Mouse (Mus musculus) T-helper 17 cell (primary cell): ENCODE data around the gene Tcl1b1.
"Not testable (repeated sequence)": the region's sequence is repeated elsewhere in the genome, so short reads cannot be mapped to it uniquely, and the experiment has no call there.

Experiments
- in situ Hi-C, 2 experiments: fragments of 300-600 bp; cut with MboI, MseI; formaldehyde crosslinking; loops; 1 replicate in 1 of 2; 2 replicates in 1 of 2; pipeline ENCODE4 v1.15.1; 2025; ENCODE audit warnings: high pct_unique_total_duplicates in 2 of 2

Gene Tcl1b1

DNA sequence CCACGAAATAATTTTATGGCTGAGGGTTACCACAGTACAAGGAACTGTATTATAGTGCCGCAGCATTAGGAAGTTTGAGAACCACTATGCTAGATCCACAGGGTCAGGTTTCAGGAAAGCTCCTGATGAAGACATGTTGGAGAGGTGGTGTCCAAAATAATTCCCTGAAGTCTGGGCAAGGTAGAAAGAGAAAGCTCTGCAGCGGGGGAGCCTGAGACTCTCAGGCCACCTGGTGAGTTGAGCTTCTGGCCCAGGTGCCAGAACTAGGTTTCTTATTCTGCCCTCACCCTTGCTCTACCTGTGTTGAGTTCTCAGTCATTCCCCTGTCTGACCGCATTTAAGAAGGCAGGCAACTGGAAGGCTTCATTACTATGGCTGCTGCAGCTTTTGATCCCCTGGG, at the start of gene Tcl1b1:
Gene Tcl1b1, plus strand, starts transcription at position 301 of the 400 bp plus-strand sequence.
- in situ Hi-C loops, result no loop called here

DNA sequence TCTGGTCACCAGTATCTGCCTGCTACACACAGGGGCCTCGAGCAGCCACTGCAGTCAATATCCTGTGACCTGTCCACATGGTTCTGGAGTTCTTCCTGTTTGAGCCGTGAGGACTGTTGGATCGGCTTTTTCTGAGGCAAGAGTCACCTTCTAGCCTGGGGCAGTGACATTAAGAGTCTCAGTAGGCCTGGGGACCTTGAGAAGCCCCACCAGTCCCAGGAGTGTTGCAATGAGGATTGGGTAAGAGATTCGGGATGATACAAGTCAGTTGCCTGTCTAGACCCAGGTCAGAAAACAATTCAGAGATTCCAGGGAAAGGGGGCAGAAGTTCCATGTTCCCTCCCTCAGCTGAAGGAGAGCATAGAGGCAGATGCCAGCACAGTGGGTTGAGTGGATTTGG, 49.7 kb upstream of the Tcl1b1 start:
- in situ Hi-C loops, result no loop called here

DNA sequence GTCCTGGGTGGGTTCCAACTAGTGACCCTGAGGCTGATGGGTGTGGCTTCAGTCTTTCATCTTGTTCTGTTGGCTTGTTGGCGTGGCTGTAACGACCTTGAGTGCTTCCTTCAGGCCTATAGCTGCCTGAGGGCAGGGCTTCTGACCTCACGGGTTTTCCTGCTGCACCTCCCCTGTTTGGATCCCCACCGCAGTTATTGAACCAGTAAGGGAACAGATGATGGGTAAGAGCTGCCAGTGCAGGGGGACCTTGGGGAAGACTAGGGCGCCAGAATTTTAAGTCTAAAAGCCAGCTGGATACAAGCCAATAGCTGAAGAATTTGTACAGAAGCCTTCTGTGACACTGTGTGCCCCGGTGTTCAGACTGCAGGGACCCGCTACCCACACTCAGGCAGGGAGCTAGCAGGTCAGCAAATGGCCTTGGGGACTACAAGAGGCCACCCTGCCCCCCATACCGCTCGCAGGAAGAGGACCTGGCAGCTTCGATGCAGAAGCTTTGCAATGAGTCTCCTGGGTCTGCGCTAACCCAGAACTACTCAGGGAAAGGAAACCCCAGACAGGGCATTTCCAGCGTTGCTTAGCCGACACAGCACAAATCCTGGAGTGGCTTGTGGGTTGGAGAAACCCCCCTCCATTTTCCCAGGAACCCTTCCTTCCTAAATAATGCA, 47.0 kb upstream of the Tcl1b1 start:
- in situ Hi-C loops, result no loop called here

GRCm38 (mm10) chr12:105116648-105117047, 42.8 kb upstream of the Tcl1b1 start:
- in situ Hi-C loops, result no loop called here

- in situ Hi-C loops, result no loop called here
These were observed 34.1 kb upstream of the Tcl1b1 start for GRCm38 (mm10) chr12:105125362-105125761.

DNA sequence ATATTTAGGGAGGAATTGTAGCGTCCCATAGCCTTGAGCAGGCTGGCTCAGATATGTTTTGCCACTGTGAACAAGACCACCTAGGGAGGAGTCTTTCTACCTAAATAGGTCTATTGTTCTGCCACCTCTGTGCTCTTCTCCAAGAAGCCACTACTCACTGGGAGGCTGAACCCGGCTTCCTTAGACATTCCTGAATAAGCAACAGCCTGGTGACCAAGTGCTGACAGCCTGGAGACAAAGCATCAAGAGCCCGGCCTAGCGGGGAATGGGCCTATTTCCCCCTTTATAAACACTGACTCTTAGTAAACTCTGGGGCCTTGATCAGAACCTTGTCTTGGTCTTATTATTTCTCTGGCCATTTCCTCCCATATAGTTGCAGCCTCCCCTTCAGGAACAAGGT, 33.0 kb upstream of the Tcl1b1 start:
- in situ Hi-C loops, result no loop called here

DNA sequence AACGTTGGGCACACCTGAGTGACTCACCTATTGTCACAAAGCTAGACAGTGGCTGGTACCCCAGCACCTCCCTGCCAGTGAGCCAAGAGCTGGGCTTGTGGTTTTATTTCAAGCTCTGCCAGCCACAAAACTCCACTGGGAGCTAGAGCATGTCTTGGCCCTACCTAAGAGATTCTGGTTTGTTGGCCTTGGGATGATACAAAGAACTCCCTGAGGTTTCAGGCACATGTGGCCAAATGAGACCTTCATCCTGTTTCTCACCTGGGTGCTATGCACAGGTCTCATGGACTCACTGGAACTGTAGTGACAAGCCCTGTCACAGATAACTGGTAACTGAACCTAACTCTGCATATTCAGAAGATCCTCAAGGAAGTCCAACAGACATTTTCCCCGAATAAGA, 31.9 kb upstream of the Tcl1b1 start:
- in situ Hi-C loops, result no loop called here

DNA sequence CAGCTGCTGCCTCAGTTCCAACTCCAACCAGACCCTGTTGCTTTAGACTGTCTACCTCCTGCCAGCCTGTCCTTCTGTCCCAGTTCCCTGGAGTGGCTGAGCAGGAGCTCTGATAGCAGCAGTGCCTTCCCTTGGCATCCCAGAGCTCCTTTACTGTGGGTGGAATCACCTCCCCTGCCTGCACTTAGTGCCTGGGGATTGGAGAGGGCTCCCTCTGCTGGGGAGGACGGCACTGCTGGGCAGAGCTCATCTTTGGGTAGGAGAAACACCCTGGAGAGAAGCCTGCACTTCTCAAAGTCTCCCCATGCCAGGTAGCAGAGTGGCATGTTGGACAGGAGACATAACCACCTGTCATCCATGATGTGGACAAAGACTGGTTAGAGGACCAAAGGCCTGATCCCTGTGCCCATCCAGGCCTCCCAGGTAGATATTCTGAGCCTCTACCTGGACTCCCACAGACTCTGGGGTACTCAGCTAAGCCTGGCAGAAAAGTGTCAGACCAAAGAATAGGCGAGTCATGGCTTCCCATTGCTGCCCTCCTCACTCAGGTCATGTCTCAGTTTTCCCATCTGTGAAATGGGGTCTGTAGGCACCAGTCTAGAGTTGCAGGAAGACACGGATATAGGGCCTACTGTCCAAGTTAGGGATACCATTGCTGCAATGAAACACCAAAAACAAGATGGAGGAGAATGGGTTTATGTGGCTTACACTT, 29.8 kb upstream of the Tcl1b1 start:
- in situ Hi-C loops, result not testable (repeated sequence)

GRCm38 (mm10) chr12:105134167-105134566, 25.3 kb upstream of the Tcl1b1 start:
- in situ Hi-C loops, result not testable (repeated sequence)

DNA sequence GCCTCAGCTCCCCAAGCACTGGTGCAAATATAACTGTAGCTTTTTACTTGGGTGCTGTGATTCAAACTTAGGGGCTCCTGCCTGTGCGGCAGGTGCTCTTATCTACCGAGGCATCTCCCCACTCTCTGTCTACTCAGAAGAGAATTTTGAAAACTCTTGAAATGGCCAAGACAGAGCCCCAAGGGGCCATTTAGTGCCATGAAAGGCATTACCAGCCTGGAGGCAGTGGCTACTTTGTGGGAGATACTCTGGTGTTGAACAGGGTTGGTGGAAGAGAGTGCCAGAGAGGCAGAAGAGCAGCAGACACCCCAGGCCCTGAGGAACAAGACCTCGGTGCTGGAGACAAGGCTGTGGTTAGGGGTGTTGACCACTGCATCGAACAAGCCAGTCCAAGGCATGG, 24.7 kb upstream of the Tcl1b1 start:
- in situ Hi-C loops, result not testable (repeated sequence)

- in situ Hi-C loops, result not testable (repeated sequence)
These were observed 21.8 kb upstream of the Tcl1b1 start for GRCm38 (mm10) chr12:105137729-105138128.

DNA sequence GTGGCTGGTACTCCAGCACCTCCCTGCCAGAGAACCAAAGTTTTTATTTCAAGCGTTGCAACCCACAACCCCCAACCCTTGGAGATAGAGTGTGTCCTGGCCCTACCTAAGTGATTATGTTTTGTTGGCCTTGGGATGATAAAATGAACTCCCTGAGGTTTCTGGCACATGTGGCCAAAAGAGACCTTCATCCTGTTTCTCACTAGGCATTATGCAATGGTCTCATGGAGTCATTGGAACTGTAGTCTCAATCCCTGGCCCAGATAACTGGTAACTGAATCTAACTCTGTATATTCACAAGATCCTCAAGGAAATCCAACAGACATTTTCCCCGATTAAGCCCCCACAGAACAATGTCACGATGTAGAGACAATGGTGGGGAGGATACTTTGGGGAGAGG, 16.4 kb upstream of the Tcl1b1 start:
- in situ Hi-C loops, result no loop called here

GRCm38 (mm10) chr12:105144928-105145327, 14.6 kb upstream of the Tcl1b1 start:
- in situ Hi-C loops, result not testable (repeated sequence)

DNA sequence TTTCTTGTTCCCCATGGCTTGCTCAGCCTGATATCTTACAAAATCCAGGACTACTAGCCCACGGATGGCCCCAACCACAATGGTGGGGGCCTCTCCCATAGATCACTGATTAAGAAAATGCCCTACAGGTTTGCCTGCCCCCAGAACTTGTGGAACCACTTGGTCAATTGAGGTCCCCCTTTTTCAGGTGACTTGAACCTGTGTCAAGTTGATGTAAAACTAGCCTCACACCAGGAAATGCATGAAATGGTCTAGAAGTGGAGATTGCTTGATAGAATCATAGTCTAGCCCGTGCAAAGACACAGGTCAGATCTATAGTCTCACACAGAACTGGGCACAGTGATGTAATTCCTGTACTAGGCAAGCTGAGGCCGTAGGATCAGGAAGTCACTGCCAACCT, 13.8 kb upstream of the Tcl1b1 start, which contains the start of gene Tcl1b2:
Gene Tcl1b2, plus strand, starts transcription at position 301 of the 400 bp plus-strand sequence.
- in situ Hi-C loops, result no loop called here

DNA sequence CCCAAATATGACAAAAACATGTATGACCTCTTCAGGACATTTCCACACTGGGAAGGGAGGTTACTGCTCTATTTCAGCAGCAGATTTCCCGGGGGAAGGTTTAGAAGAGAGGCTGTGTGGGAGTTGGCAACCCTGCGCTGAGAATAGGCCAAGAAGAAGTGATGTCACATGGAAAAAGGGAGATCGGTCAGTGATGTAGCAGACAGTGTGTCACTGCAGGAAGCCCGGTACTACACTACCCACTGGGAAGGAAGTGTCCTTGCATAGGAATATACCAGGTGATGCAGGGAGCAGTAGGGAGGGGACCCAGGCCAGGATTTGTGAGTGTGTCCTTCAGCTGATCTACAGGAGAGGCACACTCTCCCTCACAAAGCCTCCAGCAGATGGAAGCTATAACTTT, 4.2 kb upstream of the Tcl1b1 start:
- in situ Hi-C loops, result not testable (repeated sequence)

GRCm38 (mm10) chr12:105158842-105159241, 648 bp upstream of the Tcl1b1 start:
- in situ Hi-C loops, result no loop called here

GRCm38 (mm10) chr12:105166734-105167133, 7.2 kb downstream of the Tcl1b1 start:
- in situ Hi-C loops, result no loop called here

- in situ Hi-C loops, result no loop called here
These were observed 13.9 kb downstream of the Tcl1b1 start for GRCm38 (mm10) chr12:105173366-105173765.

DNA sequence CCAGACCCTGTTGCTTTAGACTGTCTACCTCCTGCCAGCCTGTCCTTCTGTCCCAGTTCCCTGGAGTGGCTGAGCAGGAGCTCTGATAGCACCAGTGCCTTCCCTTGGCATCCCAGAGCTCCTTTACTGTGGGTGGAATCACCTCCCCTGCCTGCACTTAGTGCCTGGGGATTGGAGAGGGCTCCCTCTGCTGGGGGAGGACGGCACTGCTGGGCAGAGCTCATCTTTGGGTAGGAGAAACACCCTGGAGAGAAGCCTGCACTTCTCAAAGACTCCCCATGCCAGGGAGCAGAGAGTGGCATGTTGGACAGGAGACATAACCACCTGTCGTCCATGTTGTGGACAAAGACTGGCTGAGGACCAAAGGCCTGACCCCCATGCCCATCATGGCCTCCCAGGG, 14.8 kb downstream of the Tcl1b1 start:
- in situ Hi-C loops, result not testable (repeated sequence)

DNA sequence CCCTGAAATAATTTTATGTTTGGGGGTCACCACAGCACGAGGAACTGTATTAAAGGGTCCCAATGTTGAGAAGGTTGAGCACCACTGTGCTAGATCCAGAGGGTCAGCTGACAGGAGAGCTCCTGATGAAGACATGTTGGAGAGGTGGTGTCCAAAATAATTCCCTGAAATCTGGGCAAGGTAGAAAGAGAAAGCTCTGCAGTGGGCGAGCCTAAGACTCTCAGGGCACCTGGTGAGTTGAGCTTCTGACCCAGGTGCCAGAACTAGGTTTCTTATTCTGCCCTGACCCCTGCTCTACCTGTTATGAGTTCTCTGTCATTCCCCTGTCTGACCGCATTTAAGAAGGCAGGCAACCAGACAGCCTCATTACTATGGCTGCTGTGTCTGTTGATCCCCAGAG, 16.6 kb downstream of the Tcl1b1 start, which contains the start of gene Tcl1b5:
Gene Tcl1b5, plus strand, starts transcription at position 301 of the 400 bp plus-strand sequence.
- in situ Hi-C loops, result not testable (repeated sequence)

DNA sequence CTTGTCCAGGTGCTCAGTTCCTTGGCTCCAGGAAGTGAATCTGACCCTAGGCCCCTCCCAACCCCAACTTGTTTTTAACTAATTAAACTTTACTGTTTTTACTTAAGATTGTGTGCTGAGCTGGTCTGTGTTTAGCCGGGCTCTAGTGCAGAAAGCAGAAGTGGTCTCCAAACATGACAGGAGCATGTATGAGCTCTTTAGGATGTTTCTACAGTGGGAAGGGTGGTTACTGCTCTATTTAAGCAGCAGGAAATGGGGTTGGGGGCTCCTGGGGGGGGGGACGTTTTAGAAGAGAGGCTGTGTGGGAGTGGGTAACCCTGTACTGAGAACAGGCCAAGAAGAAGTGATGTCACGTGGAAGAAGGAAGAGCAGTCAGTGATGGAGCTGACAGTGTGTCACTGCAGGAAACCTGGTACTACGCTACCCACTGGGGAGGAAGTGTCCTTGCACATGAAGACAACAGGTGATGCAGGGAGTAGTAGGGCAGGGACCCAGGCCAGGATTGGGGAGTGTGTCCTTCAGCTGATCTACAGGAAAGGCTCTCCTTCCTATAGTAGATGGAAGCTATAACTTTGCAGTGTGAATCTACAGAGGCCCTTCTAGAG, 21.7 kb downstream of the Tcl1b1 start:
- in situ Hi-C loops, result not testable (repeated sequence)

DNA sequence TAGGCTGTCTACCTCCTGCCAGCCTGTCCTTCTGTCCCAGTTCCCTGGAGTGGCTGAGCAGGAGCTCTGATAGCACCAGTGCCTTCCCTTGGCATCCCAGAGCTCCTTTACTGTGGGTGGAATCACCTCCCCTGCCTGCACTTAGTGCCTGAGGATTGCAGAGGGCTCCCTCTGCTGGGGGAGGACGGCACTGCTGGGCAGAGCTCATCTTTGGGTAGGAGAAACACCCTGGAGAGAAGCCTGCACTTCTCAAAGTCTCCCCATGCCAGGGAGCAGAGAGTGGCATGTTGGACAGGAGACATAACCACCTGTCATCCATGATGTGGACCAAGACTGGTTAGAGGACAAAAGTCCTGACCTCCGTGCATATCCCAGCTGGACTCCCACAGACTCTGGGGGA, 29.5 kb downstream of the Tcl1b1 start:
- in situ Hi-C loops, result not testable (repeated sequence)

GRCm38 (mm10) chr12:105190743-105191142, 31.3 kb downstream of the Tcl1b1 start, which contains the start of gene Tcl1b3:
Gene Tcl1b3, plus strand, starts transcription at chr12:105191043.
- in situ Hi-C loops, result not testable (repeated sequence)
